ENCODE assay signal across 27 mouse cellular contexts in genomic region chr16:32795177-32795576, GRCm38 (mm10). TPM values are rescaled to one million over a fixed set of nuclear protein-coding genes. Genes with fewer than 3 reads are reported as not detected.
"Had no signal": no experiment of that assay in that cellular context is flagged by ENCODE, and none has a peak within 500 bp of the region (broad histone marks: within the 10 kb centered on the region; RNA-seq: fewer than 3 reads in every experiment).

No protein-coding gene starts in this region.

- H3K36me3 ChIP-seq: liver, embryonic 13.5 days had no signal

- H3K9me3 ChIP-seq: liver, embryonic 13.5 days had no signal

- H3K27ac ChIP-seq: kidney, postnatal 0 days; layer of hippocampus, adult 2 months; liver, embryonic 13.5 days had no signal

- H3K4me3 ChIP-seq: layer of hippocampus, adult 2 months; liver, embryonic 13.5 days had no signal

- H3K9ac ChIP-seq: liver, embryonic 13.5 days had no signal

- H3K4me2 ChIP-seq: liver, embryonic 13.5 days; midbrain, embryonic 11.5 days had no signal

- H3K4me1 ChIP-seq: liver, embryonic 13.5 days had no signal

- DNase-seq: kidney, adult 9 months; kidney, postnatal 25 days; layer of hippocampus, adult 9-11 months; liver, embryonic 13.5 days; lung, adult 2 months; lung, postnatal 14 days; lung, postnatal 4 days; midbrain, embryonic 14.5 days; thymus, adult 18-20 months; thymus, postnatal 36 days had no signal

RNA-seq across cellular contexts. Expression of gene Muc20, which starts 2.1 kb away (rescaled TPM):
- total RNA-seq: layer of hippocampus, adult 2 months; layer of hippocampus, postnatal 25 days; left cerebral cortex, adult 18-20 months; left cerebral cortex, postnatal 36 days; liver, adult 2 months; megakaryocyte-erythroid progenitor cell, adult 5-6 weeks had no signal
- polyA plus RNA-seq: large intestine, adult 2 months; limb, embryonic 11.5 days; liver, adult 2 months; liver, embryonic 16.5 days; midbrain, embryonic 11.5 days; midbrain, embryonic 14.5 days; midbrain, postnatal 0 days; neural tube, embryonic 11.5 days; neural tube, embryonic 14.5 days; spleen, adult 2 months had no signal

RNA-seq across cellular contexts. Expression of gene Smbd1, which starts 15.1 kb away (rescaled TPM):
- total RNA-seq: layer of hippocampus, adult 2 months; layer of hippocampus, postnatal 25 days; left cerebral cortex, adult 18-20 months; left cerebral cortex, postnatal 36 days; liver, adult 2 months; megakaryocyte-erythroid progenitor cell, adult 5-6 weeks; midbrain, postnatal 0 days had no signal
- polyA plus RNA-seq: limb, embryonic 11.5 days; limb, embryonic 14.5 days; liver, adult 2 months; liver, embryonic 13.5 days; liver, embryonic 16.5 days; midbrain, embryonic 11.5 days; midbrain, embryonic 14.5 days; midbrain, postnatal 0 days; neural tube, embryonic 11.5 days; neural tube, embryonic 14.5 days; spleen, adult 2 months; testis, adult 2 months had no signal

RNA-seq across cellular contexts. Expression of gene Muc4, which starts 59.5 kb away (rescaled TPM):
- total RNA-seq: layer of hippocampus, adult 2 months; layer of hippocampus, postnatal 25 days; left cerebral cortex, adult 18-20 months; left cerebral cortex, postnatal 36 days; megakaryocyte-erythroid progenitor cell, adult 5-6 weeks; midbrain, postnatal 0 days had no signal
- polyA plus RNA-seq: limb, embryonic 11.5 days; midbrain, postnatal 0 days had no signal
